Mouse (Mus musculus): Measurements from ENCODE around the gene Rab3ip.

GRCm38 (mm10) chr10:116980888-116981287 lies 30.3 kb upstream of the Rab3ip start:
- TF ChIP-seq CTCF (IDR thresholded peaks at IDR 0.05; ENCODE audit: borderline replicate concordance, control insufficient read depth, extremely low read depth, insufficient read depth, low read length, poor library complexity) (no peak), POLR2A (IDR thresholded peaks at IDR 0.05; ENCODE audit: control insufficient read depth, extremely low read depth, insufficient read depth, low read length, poor library complexity) (no peak)
